Mouse (Mus musculus): ENCODE measurements around the gene Gm44973. TPM values are rescaled to one million over a fixed set of nuclear protein-coding genes. Genes with fewer than 3 reads are reported as not detected.
"Not testable (repeated sequence)": the region's sequence is repeated elsewhere in the genome, so short reads cannot be mapped to it uniquely, and the experiment has no call there.

The Gm44973 gene
- total and polyA plus RNA-seq, 2 experiments = 0.55 TPM; not detected in 1

DNA sequence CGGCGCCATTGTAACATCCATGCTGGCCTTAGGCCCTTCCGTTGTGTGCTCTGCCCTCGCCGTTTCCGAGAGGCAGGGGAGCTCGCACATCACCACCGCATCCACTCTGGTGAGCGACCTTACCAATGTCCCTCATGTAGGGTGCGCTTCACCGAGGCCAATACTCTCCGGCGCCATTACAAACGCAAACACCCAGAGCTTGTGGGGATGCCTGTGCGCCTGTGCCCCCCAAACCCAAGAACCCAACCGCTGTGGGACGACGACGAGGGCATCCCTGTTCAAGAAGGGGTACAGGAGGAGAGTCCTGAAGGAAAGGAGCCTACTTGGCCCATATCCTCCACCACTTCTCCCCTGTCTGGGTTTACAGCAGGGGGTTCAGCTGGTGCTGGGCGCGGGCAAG lies 2.6 kb downstream of the Gm44973 start:
- Histone ChIP-seq H3K4me1 (ENCODE audit: control insufficient read depth, insufficient read depth, low read length) (peaks cover 12% of the 10 kb centered on the region), H3K79me2 (ENCODE audit: control insufficient read depth, insufficient read depth, low read length) (peaks cover 11% of the 10 kb centered on the region; the same call in 1 of the 2 replicates), H3K9ac (ENCODE audit: low read depth, low read length) (no peak overlapping the region), H3K4me3 (ENCODE audit: insufficient read depth, low read depth, low read length) (no peak overlapping the region), H3K36me3 (ENCODE audit: control insufficient read depth, insufficient read depth, low read length) (peaks cover 2% of the 10 kb centered on the region; the same call in 1 of the 2 replicates), H3K27me3 (ENCODE audit: control insufficient read depth, insufficient read depth, low read length) (no peaks in the 10 kb centered on the region), H3K27ac (replicated peaks; ENCODE audit: insufficient read depth, low read depth, low read length) (no peak overlapping the region)
- no peak for TF ChIP-seq CTCF (IDR thresholded peaks at IDR 0.05; ENCODE audit: low read depth, low read length)
- no peak for TF ChIP-seq POLR2A (IDR thresholded peaks at IDR 0.05; ENCODE audit: extremely low read depth, insufficient read depth, low read length)
- DNase-seq (ENCODE audit: extremely low read depth, low read depth, low spot score) = no peak
- 97% methylated on average over 21 of the region's 21 CpGs for WGBS

DNA sequence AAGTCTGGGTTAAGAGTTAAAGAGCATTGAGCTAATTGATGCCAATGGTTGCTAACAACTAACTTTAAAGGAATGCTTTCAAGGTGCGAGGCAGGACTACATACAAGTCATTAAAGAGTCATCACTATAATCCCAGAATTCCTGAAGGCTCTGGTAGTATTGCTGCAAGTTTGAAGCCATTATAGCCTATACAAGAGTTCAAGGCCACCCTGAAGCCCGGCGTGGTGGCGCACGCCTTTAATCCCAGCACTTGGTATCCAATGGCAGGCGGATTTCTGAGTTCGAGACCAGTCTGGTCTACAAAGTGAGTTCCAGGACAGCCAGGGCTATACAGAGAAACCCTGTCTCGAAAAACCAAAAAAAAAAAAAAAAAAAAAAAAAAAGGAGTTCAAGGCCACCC lies 4.3 kb downstream of the Gm44973 start:
- H3K36me3 ChIP-seq (ENCODE audit: control insufficient read depth, insufficient read depth, low read length); DNase-seq (ENCODE audit: extremely low read depth, low read depth, low spot score); H3K4me3 ChIP-seq (ENCODE audit: insufficient read depth, low read depth, low read length); H3K27me3 ChIP-seq (ENCODE audit: control insufficient read depth, insufficient read depth, low read length): not testable (repeated sequence)
- 15% methylated on average over 8 of the region's 8 CpGs for WGBS
- H3K9ac ChIP-seq (ENCODE audit: low read depth, low read length) = peak overlapping the region; percentile 21; the same call in 1 of the 2 replicates
- 0 out of 2 replicates have a peak overlapping the region, but pooled peaks have one; percentile 35 for H3K27ac ChIP-seq (replicated peaks; ENCODE audit: insufficient read depth, low read depth, low read length)
- peaks cover 20% of the 10 kb centered on the region; the same call in 1 of the 2 replicates for H3K79me2 ChIP-seq (ENCODE audit: control insufficient read depth, insufficient read depth, low read length)
- peaks cover 12% of the 10 kb centered on the region for H3K4me1 ChIP-seq (ENCODE audit: control insufficient read depth, insufficient read depth, low read length)

DNA sequence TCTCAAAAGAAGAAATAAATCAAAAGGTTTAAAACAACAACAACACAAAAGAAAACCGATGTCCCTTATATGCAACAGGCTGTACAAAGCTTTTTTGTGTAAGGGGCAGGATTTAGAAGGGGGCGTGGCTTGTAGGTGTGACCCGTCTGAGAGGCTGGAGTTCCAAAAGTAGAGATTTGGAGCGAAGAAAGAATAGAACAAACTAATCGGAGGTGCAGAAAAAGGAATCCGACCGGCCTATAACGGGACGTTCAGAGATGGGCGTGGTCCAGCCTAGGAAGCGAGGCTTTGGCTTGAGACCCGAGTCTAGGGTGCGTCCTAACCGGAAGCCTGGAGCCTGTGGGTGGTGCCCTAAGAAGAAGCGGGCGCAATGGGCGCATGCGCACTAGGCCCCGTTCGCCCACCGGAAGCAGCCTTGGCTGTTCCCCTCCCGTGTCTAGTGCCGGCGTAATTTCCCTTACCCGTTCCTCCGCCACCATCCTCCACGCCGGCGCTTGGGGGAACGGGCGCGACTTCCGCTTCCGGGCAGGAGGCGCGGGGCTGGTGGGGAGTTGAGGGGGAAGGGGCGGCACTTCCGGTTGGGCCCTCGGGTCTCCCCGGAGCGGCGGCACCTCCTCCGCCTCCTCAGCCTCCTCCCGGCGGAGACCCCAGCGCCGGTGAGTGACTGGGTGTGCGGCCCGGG lies 4.8 kb downstream of the Gm44973 start, which contains the start of the genes Zfp865 and Ccdc106:
TSS of gene Zfp865 (plus strand) at position 377 of the 682 bp plus-strand sequence.
TSS of gene Ccdc106 (plus strand) at position 554 of the 682 bp plus-strand sequence.
- Histone ChIP-seq H3K4me1 (ENCODE audit: control insufficient read depth, insufficient read depth, low read length) (peaks cover 12% of the 10 kb centered on the region), H3K27me3 (ENCODE audit: control insufficient read depth, insufficient read depth, low read length) (no peaks in the 10 kb centered on the region), H3K9ac (ENCODE audit: low read depth, low read length) (peak within 1 kb of the TSS; percentile 78), H3K4me3 (ENCODE audit: insufficient read depth, low read depth, low read length) (peak within 1 kb of the TSS; percentile 66), H3K79me2 (ENCODE audit: control insufficient read depth, insufficient read depth, low read length) (peaks cover 20% of the 10 kb centered on the region; the same call in 1 of the 2 replicates), H3K36me3 (ENCODE audit: control insufficient read depth, insufficient read depth, low read length) (peaks cover 4% of the 10 kb centered on the region; the same call in 1 of the 2 replicates), H3K27ac (replicated peaks; ENCODE audit: insufficient read depth, low read depth, low read length) (peak within 1 kb of the TSS; percentile 82)
- WGBS = under 1% methylated on average over 49 of the region's 49 CpGs
- no peak for TF ChIP-seq CTCF (IDR thresholded peaks at IDR 0.05; ENCODE audit: low read depth, low read length)
- peak; percentile 45 for TF ChIP-seq POLR2A (IDR thresholded peaks at IDR 0.05; ENCODE audit: extremely low read depth, insufficient read depth, low read length)
- peak; percentile 94 for DNase-seq (ENCODE audit: extremely low read depth, low read depth, low spot score)

DNA sequence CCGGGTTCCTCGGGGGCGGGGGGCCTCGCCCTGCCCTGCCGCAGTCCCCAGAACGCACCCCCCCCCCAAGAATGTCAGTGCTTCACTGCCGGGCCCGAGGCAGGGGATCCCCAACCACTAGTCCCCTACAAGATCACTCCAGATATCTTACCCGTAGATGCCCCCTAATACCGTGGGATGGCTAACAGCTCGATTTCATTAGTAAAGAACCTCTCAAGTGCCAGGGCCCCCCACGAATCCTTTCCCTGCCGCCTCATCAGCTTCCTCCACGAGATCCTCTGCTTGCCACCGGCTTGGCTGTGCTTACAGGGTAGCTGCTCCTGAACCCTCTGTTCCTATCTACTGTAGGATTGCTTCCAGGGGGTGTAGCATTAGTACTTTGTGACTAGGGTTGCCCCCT lies 5.4 kb downstream of the Gm44973 start:
- TF ChIP-seq CTCF (IDR thresholded peaks at IDR 0.05; ENCODE audit: low read depth, low read length) (no peak), POLR2A (IDR thresholded peaks at IDR 0.05; ENCODE audit: extremely low read depth, insufficient read depth, low read length) (no peak)
- under 1% methylated on average over 14 of the region's 15 CpGs for WGBS
- no peaks in the 10 kb centered on the region for H3K27me3 ChIP-seq (ENCODE audit: control insufficient read depth, insufficient read depth, low read length)
- peak overlapping the region; percentile 78 for H3K9ac ChIP-seq (ENCODE audit: low read depth, low read length)
- H3K4me1 ChIP-seq (ENCODE audit: control insufficient read depth, insufficient read depth, low read length) = peaks cover 12% of the 10 kb centered on the region
- peaks cover 23% of the 10 kb centered on the region; the same call in 1 of the 2 replicates for H3K79me2 ChIP-seq (ENCODE audit: control insufficient read depth, insufficient read depth, low read length)
- DNase-seq (ENCODE audit: extremely low read depth, low read depth, low spot score) = no peak
- H3K4me3 ChIP-seq (ENCODE audit: insufficient read depth, low read depth, low read length) = peak overlapping the region; percentile 66
- peak overlapping the region; percentile 82 for H3K27ac ChIP-seq (replicated peaks; ENCODE audit: insufficient read depth, low read depth, low read length)
- peaks cover 4% of the 10 kb centered on the region; the same call in 1 of the 2 replicates for H3K36me3 ChIP-seq (ENCODE audit: control insufficient read depth, insufficient read depth, low read length)

DNA sequence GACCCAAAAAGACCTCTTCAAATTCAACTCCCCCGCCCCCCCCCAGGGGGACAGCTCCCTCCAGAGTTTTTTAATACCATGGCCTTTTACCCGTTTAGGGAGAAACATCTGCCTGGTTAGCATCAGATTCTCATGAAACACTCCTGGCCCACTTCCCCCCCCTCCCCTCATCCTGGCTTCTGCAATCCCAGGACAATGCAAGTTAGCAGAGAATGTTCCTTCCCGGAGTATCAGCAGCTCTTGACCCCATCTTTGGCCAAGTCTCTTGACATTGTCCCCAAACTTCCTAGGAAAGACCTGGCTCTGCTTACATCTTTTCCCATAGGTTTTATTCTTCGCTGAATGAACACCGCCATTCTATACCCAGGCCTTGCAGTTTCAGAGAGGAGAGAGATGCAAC lies 5.9 kb downstream of the Gm44973 start:
- Histone ChIP-seq H3K4me1 (ENCODE audit: control insufficient read depth, insufficient read depth, low read length) (peaks cover 12% of the 10 kb centered on the region), H3K9ac (ENCODE audit: low read depth, low read length) (peak overlapping the region; percentile 10; the same call in 1 of the 2 replicates), H3K27ac (replicated peaks; ENCODE audit: insufficient read depth, low read depth, low read length) (peak overlapping the region; percentile 82), H3K4me3 (ENCODE audit: insufficient read depth, low read depth, low read length) (peak overlapping the region; percentile 66), H3K79me2 (ENCODE audit: control insufficient read depth, insufficient read depth, low read length) (peaks cover 23% of the 10 kb centered on the region; the same call in 1 of the 2 replicates), H3K36me3 (ENCODE audit: control insufficient read depth, insufficient read depth, low read length) (peaks cover 4% of the 10 kb centered on the region; the same call in 1 of the 2 replicates), H3K27me3 (ENCODE audit: control insufficient read depth, insufficient read depth, low read length) (no peaks in the 10 kb centered on the region)
- TF ChIP-seq CTCF (IDR thresholded peaks at IDR 0.05; ENCODE audit: low read depth, low read length) = no peak
- TF ChIP-seq POLR2A (IDR thresholded peaks at IDR 0.05; ENCODE audit: extremely low read depth, insufficient read depth, low read length) = no peak
- WGBS = 41% methylated on average over 5 of the region's 5 CpGs
- DNase-seq (ENCODE audit: extremely low read depth, low read depth, low spot score) = no peak

DNA sequence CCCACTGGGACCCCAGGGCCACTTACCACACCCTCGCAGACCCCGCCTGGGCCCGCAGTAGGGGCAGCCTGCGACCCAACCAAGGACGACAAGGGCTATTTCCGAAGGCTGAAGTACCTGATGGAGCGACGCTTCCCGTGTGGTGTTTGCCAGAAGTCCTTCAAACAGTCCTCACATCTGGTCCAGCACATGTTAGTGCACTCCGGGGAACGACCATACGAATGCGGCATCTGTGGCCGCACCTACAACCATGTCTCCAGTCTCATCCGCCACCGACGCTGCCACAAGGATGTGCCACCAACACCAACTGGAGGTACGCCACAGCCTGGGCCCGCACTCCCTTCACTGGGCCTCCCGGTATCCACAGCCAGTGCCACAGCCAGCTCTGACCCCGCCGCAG lies 14.2 kb downstream of the Gm44973 start:
- no peak overlapping the region for H3K4me3 ChIP-seq (ENCODE audit: insufficient read depth, low read depth, low read length)
- H3K79me2 ChIP-seq (ENCODE audit: control insufficient read depth, insufficient read depth, low read length) = peaks cover 3% of the 10 kb centered on the region; the same call in 1 of the 2 replicates
- H3K36me3 ChIP-seq (ENCODE audit: control insufficient read depth, insufficient read depth, low read length) = peaks cover 40% of the 10 kb centered on the region
- no peak for DNase-seq (ENCODE audit: extremely low read depth, low read depth, low spot score)
- H3K27ac ChIP-seq (replicated peaks; ENCODE audit: insufficient read depth, low read depth, low read length) = no peak overlapping the region
- TF ChIP-seq CTCF (IDR thresholded peaks at IDR 0.05; ENCODE audit: low read depth, low read length) (no peak), POLR2A (IDR thresholded peaks at IDR 0.05; ENCODE audit: extremely low read depth, insufficient read depth, low read length) (no peak)
- H3K4me1 ChIP-seq (ENCODE audit: control insufficient read depth, insufficient read depth, low read length) = no peaks in the 10 kb centered on the region
- WGBS = 95% methylated on average over 22 of the region's 22 CpGs
- no peak overlapping the region for H3K9ac ChIP-seq (ENCODE audit: low read depth, low read length)
- peaks cover 3% of the 10 kb centered on the region; the same call in 1 of the 2 replicates for H3K27me3 ChIP-seq (ENCODE audit: control insufficient read depth, insufficient read depth, low read length)
